Mouse (Mus musculus) forelimb bud, embryonic 11.5 days (tissue): ENCODE measurements around the gene Slc22a8.

Experiments used
- DNase-seq: peaks from one replicate; pipeline ENCODE4 v3.0.0-alpha.2; 2012; ENCODE audit warnings: low read depth, low spot score

Slc22a8 gene

DNA sequence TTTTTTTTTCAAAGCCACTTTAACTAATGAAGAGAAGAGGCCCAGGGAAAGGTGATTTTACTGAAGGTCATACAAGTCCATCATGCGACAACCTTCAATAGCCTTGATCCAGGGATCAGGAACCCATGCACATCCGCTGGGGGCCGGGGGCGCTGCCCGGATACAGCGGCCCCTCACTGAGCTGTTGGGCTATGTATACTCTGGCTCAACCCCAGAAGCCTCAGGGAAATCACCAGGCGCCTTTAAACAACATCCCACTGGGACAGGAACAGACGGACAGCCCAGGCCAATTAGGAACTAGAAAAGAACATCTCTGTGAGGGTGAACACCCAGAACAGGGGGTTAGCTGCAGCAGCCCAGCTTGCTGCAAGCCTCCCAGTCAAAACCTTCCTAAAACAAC, at the start of gene Slc22a8:
Slc22a8 (plus strand) TSS at position 301 of the 400 bp plus-strand sequence.
- no peak for DNase-seq

DNA sequence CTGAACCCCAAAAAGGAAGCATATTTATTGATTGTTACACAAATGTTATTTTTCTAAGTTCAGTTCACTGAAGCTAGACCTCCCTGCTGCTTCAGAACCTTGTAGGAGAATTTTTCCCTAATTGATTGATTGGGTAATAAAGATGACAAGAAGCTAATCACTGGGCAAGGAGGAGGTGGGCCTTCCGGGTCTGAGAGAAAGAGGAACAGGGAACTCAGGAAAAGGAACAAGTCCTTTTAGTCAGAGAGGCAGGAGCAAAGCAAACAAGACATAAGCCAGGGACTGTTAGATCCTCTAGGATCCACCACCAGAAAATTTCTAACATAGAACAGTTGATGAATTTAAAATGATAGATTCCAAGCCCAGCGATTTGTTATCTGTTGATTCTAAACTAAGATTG, 32.2 kb upstream of the Slc22a8 start:
- no peak for DNase-seq

DNA sequence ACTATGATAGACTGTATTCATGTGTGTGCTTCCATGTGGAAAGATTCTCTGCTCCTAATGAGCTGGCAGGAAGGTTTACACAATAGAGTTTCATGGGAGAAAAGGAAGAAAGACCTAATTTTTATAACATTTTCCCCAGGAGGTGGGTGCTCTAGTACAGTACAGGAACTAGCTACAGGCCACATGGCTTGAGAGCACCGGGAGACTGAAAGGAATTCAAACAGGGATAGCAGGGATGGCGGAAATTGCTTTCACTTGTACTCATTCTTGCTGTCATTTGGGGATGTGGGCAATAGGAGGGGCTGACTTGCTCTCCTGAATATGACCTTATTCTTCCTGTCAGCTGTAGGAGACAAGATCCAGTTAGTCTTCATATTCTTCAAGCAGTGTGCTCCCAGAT, 27.0 kb upstream of the Slc22a8 start:
- DNase-seq: no peak

DNA sequence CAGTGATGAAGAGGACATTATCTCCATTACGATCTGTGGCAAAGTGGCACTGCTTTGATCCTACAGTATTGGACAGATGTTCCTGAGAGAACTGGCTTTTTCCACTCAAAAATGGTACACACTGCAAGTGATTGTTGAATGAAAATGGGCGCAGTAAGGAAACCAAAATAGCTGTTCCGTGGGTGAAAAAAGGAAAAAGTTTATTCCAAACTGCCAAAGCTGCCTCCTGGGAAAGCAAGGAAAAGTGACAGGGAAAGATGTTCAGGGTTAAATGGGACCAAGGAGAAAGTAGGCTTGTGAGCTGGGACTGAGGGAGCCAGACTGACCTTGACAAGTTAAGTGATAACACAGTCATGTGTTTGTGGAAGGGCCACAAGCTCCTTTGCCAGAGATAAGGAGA, 26.6 kb upstream of the Slc22a8 start:
- no peak for DNase-seq

- DNase-seq: no peak
Observed at GRCm38 (mm10) chr19:8565262-8565661, 25.8 kb upstream of the Slc22a8 start.

DNA sequence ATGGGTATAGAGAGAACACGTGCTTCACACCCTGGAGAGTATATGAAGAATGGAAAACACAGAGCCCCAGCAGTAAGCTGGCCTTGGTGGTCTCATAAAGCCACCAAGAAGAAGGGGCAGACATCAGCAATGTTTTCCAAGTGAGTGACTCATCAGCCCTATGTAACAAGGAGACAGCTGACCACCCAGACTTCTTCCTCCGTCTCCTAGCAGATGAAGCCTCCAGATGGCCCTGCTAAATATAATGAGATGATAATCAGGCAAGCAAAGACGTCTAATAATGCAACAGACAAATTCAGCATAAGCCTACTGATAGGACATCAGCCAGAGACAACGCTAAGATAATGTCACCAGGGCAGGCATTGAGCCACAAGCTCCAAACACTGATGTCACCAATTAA, 25.1 kb upstream of the Slc22a8 start:
- no peak for DNase-seq

- DNase-seq: no peak
Observed at GRCm38 (mm10) chr19:8567104-8567880, 23.8 kb upstream of the Slc22a8 start.

GRCm38 (mm10) chr19:8569453-8569863, 21.6 kb upstream of the Slc22a8 start:
- peak; percentile 42 for DNase-seq

- no peak for DNase-seq
Observed at GRCm38 (mm10) chr19:8570341-8571040, 20.6 kb upstream of the Slc22a8 start.

- no peak for DNase-seq
Observed at GRCm38 (mm10) chr19:8571746-8572145, 19.3 kb upstream of the Slc22a8 start.

DNA sequence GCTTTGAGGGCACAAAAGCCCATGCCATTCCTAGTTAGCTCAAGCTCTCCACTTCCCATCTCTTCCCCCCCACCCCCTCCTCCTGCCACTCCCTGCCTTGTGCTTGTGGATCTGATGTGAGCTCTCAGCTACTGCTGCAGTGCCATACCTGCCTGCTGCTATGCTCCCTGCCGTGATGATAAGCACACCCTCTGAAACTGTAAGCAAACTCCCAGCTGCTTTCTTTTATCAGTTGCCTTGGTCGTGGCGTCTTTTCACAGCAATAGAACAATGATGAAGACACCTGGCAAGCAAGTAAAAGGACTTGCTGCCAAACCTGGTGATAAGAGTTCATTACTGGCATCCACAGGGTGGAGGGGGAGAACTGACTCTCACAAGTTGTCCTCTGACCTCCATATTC, 18.6 kb upstream of the Slc22a8 start:
- DNase-seq: no peak

GRCm38 (mm10) chr19:8577432-8577831, 13.6 kb upstream of the Slc22a8 start:
- no peak for DNase-seq

DNA sequence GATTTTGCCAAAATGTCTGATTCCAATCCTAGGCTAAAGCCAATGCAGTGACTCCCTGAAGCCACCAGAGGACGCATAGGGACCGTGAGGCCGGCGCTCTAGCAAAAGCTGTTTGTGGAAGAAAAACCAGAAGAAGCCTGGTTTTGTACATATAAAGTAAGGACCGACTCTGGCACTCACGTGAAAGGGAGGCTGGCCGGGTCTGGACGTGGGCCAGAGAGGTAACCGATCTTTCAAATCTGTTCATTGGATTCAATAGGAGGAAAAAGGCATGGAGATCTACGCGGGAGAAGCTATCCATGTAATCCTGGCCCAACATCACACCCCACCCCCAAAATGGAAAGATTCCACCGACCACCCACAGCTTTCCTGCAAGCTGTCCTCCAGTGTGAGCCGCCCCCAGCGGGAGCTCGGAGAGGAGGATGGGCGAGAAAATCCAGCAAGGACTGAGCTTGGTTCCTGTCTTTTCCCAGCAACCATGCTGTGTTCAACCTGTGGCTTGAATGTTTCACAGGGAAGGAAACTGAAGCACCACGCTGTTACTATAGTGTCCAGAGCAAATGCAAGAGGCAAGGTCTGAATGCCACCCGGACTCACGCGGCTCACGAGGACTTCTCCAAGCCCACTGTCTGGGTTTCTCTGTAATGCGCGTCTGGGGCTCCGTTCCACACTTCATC, 12.6 kb upstream of the Slc22a8 start:
- DNase-seq: peak; percentile 74

DNA sequence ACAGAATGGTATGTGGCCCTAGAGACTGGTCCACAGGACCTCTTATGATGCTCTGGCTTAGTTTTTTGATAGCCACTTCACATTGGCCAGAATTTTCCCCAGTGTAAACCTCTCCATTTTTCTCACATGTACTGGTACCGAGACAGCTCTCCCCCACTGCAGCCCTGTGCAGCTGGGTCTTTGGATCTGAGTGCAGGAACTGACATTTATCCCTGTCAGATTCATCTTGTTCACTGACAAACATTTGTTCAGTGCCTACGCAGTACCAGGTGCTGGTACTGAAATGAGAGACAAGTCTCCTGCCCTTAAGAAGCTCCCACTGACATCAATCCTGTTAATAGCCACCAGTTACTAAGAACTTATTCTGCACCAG, 12.1 kb upstream of the Slc22a8 start:
- DNase-seq: no peak

GRCm38 (mm10) chr19:8585298-8585697, 5.8 kb upstream of the Slc22a8 start:
- DNase-seq: no peak

GRCm38 (mm10) chr19:8585899-8586298, 5.2 kb upstream of the Slc22a8 start:
- DNase-seq: no peak

GRCm38 (mm10) chr19:8586350-8586749, 4.7 kb upstream of the Slc22a8 start:
- no peak for DNase-seq

DNA sequence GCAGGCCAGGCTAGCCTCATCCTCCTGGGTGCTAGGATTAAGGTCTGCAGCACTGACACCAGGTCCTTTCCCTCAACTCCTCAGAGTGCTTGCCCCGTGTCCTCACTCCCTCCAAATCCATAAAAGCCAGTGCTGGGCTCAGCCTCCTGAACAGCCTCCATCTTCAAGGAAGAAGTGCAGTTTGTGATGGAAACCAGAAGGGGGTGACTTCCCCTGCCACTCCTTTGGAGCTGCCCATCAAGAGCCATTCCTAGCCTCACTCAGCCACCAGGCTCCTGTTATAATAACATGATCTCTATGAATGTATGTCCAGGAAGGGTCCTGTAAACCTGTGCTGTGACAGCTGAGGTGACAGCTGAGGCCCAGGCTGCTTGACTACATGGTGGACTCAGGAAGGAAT, 3.7 kb upstream of the Slc22a8 start:
- no peak for DNase-seq

DNA sequence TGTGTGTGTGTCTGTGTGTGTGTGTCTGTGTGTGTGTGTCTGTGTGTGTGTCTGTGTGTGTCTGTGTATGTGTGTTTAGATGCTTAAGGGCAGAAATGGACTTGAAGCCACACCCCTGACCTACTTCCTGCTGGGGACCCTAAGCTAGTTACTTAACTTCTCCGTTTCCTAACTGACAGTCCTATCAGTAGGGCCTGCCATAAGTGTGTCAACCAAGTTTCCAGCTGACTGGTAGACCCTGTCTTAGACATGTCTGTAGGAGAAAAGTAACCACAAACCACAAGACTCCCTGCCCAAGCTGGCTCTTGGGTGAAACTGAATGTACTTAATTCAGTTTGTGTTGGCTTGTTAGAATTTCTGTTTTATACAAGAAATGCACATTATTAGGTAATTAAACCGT, 1.1 kb downstream of the Slc22a8 start:
- DNase-seq: no peak

- no peak for DNase-seq
Observed at GRCm38 (mm10) chr19:8592873-8593408, 1.9 kb downstream of the Slc22a8 start.

DNA sequence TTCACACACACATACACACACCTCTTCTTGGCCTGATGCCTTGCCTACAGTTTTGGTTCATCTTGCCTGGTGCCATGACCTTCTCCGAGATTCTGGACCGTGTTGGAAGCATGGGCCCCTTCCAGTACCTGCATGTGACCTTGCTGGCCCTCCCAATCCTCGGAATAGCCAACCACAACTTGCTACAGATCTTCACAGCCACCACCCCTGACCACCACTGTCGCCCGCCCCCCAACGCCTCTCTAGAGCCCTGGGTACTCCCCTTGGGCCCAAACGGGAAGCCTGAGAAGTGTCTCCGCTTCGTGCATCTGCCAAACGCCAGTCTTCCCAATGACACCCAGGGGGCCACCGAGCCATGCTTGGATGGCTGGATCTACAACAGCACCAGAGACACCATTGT, 2.8 kb downstream of the Slc22a8 start:
- DNase-seq: no peak

DNA sequence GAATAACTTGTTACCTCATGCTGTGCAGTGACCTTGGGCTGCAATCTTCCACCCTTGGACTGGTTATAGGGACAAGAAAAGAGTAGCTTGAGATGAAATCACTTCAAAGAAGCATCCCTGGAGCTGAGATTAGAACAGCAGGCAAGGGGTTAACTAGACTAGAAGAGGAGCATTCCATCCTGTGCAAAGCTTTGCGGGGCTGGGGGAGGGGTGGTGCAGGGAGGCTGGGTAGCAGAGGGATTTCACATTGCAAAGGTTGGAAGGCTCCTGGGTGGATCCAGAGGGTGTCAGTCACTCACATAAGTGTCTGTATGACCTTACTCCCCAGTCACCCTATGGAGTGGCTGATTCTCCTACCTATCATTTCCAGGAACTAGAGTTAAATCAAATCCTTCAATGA, 3.5 kb downstream of the Slc22a8 start:
- no peak for DNase-seq
